Mouse (Mus musculus) 3134 (cell line): ENCODE measurements around the gene 5330417C22Rik.

Experiments used
- DNase-seq: peaks from one replicate; pipeline ENCODE4 v3.0.0-alpha.2; 2011; ENCODE audit warnings: low spot score; ENCODE audit not compliant: insufficient read length; ENCODE audit errors: extremely low read depth

Gene 5330417C22Rik

DNA sequence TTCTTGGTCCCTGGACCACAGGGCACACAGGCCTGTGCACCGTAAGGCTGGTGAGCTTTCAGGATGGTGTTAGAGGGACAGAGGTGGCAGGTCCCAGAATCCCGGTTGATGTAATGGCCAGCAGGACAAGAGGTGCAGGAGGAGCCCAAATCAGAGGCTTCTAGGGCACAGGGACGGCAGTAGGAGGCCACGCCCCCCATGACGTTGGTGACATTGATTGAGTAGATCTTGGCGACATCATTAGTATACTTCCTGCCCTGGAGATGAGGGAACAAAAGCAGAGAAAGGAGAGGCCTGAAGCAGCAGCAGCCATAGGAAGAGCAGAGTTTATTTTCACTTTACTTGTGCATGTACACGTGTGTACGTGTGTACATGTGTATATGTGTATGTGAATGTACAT, 68.6 kb downstream of the 5330417C22Rik start:
- peak; percentile 30 for DNase-seq

DNA sequence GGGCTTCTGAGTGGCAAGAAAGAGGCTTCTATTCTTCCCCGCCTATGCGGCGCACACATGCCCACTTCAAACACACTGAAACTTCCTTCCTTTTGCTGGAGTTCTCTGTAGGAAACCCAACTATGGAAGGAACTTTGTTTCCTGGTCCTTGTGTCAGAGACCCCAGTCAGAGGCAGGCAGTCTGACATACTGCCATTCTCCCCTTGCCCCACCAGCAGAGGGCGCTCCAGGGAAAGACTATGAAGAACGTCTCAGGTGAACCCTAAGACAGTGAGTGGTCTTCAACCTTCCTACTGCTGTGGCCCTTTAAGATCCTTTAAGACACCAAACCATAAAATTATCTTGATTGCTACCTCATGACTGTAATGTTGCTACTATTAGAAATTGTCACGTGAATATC, 69.9 kb downstream of the 5330417C22Rik start:
- DNase-seq = no peak

DNA sequence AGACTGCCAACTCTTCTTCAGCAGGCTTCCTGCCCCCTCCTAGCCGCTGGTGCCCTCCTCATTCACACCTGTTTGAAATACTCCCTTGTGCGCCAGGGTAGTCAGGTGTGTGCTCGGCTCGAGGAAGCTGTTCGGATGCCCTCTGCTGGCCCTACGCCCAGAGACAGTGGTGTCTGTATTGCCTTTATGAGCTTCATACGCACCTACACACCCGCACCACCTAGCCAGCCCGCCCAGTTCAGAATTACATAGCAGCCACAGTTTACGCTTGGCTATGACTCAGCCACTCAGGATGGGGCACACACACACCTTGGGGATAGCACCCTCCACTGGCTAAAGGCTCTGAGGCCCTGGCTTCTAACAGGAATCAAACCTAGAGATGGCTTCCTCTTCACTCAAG, 77.5 kb downstream of the 5330417C22Rik start:
- DNase-seq = no peak

DNA sequence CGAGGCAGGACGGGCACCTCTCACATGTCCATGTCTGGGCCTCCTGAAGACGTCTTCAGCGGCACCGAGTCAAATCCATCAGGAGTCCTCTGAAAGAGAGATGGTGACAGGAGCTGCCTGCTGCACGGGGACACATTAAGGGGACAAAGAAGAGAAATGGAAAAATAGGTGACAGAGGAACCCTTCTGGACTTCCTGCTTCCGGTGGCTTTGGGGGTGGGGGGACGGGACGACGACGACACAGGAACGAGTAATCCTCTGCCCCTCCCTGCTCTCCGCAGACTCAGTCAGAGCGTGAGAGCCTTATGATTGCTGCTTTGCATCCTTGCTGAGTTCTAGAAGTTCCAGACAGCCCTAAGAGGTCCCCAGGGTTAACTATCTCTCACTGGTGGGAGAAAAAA, 78.0 kb downstream of the 5330417C22Rik start:
- no peak for DNase-seq

DNA sequence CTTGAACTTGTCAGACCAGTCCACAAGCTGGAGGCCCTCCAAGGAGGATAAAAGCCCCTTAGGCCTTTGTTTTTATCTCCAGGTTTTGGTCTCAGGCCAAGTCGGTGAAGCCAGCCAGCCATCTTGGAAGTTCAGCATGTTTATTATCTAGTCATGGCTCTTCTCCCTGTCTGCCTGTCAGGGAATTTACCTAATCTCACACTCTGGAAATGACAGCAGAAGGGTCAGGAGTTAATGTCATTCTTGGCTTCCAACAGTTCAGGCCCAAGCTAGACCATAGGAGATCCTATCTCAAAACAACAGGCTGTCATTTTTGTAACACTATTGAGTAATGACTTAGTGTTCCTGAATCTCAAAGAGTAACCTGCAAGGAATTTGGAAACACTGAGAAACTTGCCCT, 82.2 kb downstream of the 5330417C22Rik start:
- DNase-seq = no peak

DNA sequence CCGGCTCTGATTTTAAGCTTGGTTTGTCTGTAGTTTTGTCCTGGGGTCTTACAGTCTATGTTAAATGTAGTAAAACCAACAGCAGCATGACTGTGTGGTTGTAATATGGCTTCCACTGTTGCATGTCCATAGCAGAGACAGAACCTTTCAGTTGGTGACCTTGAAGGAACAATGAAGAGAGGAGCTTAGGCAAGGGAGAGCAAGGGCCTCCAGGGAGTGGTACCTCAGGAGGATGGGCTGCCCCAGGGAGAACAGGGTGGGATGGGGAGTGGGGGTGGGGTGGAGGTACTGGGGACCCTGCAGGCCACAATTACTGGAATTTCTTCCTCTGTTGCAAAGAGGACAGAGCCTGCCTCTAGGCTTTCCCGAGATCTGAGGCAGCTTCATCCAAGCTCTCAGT, 84.4 kb downstream of the 5330417C22Rik start:
- DNase-seq = no peak

DNA sequence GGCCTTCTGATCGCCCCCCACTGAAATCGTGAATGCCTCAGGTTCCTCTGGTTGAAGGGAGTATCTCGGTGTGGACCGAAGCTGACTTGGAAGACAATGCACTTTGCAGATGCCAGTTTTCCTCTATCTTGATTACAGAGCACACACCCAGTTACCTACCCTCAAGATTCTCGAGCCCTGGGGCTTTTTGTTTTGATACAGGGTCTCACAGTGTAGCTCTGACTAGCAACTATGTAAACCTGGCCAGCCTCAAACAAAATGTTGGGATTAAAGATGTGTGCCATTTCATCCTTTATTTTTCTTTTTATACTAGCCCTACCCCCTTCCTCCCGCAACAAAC, 91.0 kb downstream of the 5330417C22Rik start:
- DNase-seq = no peak

DNA sequence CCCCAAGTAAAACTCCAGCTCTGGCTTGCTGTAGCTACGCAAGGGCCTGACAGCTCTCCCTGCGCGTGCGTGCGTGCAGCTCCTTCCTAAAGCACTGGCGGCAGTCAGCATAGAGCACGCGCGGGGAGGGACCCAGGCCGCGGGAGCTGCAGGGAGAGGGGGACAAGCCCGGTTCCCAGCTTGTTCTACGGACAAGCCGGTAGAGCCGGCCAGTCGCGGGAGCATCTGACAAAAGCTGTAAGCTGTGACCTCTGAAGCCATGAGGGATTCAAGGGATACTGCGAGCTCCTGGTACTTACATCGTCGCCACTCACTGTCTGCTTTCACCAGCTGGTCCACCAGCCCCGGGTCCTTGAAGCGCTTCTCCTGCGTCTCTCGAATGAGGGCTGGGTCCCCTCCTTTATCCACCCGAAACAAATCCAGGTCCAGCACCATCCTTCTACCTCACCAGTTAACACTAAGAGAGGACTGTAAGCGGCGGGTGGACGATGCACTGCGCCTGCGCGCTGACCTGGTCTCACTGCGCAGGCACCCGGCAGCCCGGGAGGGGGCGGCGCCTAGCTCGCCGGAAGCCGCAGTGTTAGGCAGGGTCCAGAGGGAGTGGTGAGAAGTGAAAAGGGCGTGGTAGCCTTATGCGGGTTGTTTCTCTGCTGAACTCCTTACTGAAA, 91.5 kb downstream of the 5330417C22Rik start, which contains the start of gene Sars:
Sars (minus strand) TSS at position 512 of the 668 bp plus-strand sequence.
- peak; percentile 95 for DNase-seq

DNA sequence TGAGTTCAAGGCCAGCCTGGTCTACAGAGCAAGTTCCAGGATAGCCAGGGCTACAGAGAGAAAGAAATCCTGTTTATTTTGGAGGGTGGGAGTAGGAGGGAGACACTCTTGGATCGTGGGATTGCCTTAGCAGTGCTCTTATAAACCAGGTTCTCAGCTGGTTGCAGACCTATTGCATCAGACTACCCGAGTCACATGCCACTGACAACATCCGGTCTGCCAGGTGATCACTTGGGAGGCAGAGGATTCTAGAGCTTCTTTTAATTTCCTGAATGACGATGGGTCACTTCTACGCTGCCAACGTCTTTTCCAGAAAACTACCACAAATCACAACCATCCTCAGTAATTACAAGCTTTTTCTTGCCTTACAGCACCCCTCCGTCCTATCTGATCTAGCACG, 92.3 kb downstream of the 5330417C22Rik start:
- DNase-seq = peak; percentile 69

DNA sequence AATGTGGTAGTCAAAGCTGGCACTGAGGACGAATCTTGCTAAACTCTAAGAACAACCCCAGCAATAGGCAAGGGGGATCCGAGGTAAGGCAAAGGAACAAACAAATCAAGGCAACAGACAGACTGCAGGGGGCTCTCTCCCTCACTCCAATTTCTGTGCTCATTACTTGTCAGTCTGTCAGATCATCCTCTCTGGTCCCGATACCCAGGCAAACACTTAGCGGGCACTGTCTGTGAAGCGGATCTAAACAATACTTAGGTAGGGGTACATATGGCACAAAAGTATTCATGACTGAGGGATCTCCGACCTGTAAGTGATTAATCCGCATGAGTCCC, 100.0 kb downstream of the 5330417C22Rik start:
- no peak for DNase-seq

DNA sequence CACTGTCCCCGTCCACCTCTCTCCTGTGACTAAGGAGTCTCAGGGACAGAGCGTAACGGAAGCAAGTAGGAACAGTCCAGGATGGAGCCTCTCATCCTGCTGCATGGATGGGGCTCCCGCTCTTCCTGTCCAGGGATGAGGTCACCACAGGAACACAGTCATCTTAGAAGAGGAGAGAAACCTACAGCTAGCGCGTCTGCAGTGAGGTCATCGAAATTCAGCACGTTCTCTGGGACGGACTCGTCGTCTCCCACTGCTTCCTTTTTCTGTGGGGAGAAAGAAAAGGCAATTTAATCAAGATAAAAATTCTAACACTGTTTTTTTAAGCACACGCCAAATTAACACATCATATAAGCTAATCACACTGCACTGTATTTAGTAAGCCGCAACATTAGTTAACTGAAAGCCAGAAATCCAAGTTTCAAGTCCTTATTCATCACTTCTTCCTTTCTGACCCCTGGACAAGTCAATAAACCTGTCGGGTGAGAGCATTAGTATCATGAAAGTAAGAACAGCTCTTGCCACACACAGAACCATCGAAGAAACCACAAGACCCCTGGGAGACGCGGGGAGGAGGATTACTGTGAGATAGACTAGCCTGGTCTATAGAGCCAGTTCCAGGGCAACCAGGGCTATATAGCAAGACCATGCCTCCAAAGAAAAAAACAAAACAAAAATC, 100.5 kb downstream of the 5330417C22Rik start:
- no peak for DNase-seq

DNA sequence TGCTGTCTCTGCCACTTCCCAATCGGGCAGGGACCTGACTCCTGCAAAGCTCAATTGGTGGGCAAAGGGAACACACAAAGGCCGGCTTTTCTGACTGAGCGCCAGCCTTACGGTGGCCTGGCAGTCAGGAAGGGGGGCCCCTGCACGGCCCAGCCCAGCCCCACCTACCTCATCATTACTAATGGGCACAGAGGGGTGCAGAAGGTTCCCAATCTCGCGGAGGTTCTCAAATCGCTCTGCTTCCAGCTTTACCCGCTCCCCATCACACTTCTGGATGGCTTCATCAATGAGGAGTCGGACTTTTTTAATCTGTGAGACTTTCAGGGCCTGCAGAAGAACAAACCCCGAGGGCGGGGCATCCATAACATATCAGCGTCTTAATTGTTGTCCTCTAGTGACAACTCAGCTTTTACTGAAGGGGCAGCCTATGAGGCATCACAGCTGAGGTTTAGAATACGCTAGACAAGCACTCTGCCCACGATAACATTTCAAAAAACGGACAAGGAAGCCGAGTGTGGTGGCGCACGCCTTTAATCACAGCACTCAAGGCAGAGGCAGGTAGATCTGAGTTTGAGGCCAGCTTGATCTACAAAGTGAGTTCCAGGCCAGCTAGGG, 102.3 kb downstream of the 5330417C22Rik start:
- DNase-seq = no peak

DNA sequence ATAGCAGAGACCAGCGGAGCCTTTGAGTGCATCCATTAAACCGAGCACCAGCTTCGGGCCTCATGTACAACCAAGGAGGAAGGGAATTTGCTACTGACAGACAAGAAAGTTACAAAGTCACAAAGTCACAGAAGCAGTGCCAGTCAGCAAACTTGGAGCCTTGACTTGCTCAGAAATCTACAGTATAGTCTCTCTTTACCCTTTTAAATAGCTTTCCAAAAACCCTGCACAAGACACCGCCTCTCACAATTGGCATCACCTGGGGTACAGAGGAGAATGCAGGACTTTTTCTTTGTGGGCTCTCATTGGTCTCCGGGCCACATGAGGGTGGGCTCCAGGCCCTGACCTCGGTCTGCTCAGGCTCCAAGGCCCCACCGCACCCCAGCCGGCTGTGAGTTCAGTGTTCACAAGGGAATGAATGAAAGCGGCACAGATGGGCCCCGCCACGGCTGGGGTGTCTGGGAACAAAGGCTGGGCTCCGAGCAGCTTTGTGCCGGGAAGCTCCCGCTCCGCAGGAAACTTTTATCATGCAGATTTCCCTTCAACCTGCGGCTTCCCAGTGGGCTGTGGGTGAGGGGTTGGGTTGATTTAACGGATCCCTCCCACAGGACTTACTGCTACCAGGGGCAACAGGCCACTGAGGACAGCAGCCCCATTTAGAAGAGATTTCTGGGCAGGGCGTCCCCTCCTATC, 103.0 kb downstream of the 5330417C22Rik start:
- no peak for DNase-seq

DNA sequence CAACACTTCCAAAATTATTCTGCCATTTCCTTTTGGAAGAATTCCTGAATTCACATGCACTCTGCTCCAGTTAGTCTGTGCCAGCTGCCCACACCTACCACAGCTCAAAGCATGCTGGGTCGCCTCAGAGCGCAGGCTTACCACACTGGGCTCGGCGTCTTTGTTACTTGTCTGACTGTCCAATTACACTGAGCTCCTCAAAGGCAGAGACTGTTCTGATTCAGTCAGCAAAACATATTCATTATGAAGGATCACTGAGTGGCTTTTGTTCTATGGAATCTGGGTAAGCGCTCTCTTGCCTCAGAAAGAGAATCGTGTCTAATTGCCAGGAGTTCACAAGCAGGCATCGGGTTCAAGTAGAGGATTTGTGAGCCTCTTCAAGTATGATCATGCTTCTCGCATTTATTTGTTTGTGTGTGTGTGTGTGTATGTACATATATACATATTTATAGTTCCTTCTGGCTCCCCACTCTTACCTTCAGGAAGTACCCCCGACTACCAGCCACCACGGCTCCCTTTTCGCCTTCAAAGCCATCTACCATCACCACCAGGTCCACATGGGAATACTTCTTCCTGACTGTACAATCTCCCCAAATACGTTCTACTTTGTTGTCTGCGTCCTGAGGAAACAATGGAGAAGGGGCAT, 103.7 kb downstream of the 5330417C22Rik start:
- DNase-seq = no peak

DNA sequence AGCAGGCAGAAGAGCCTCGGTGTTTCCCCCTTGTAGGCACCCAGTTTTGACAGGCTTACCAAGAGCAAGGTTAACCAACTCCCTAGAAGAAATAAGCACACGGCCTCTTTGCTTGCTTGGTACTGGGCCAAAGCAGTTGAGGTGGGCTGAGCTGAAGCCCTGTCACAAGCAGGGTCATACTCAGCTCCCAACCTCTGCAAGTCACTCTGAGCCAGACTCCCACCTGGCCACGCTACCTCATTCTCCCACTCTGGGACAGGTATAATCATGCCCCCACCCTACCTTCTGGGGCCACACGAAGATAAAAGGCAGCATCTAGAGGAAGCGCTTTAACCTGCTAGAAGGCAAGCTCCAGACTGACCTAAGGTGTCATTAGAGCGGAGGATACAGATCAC, 110.7 kb downstream of the 5330417C22Rik start:
- DNase-seq = no peak

DNA sequence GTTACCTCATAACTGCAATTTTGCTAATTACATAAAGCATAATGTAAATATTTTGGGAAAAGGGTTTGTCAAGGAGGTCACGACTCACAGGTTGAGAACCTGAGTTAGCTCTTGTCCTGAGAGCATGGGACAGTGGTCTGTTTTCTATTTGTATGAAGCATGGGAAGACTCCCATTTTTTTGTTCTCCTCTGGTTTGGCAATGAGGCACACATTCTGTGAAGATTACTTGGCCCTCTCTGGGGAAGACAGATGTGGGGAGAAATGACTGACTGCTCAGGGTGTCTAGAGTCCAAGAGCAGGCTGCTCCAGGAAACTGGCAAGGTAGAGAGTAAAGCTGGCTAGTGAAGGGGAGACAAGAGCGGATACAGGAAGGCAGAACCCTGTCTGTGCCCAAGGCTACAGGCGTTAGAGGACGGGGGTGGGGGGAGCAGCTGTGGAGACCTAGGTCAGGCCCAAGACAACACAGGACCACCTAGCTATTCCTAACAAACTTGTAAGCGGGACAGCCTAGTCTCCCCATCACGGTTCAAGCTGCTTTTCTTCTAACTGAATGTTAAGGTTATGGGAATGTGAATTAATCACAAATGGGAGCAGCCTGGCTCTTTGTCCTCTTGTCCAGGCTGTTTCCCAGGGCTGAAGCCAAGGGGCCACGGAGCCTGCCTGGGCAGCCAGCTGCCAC, 111.3 kb downstream of the 5330417C22Rik start:
- no peak for DNase-seq

DNA sequence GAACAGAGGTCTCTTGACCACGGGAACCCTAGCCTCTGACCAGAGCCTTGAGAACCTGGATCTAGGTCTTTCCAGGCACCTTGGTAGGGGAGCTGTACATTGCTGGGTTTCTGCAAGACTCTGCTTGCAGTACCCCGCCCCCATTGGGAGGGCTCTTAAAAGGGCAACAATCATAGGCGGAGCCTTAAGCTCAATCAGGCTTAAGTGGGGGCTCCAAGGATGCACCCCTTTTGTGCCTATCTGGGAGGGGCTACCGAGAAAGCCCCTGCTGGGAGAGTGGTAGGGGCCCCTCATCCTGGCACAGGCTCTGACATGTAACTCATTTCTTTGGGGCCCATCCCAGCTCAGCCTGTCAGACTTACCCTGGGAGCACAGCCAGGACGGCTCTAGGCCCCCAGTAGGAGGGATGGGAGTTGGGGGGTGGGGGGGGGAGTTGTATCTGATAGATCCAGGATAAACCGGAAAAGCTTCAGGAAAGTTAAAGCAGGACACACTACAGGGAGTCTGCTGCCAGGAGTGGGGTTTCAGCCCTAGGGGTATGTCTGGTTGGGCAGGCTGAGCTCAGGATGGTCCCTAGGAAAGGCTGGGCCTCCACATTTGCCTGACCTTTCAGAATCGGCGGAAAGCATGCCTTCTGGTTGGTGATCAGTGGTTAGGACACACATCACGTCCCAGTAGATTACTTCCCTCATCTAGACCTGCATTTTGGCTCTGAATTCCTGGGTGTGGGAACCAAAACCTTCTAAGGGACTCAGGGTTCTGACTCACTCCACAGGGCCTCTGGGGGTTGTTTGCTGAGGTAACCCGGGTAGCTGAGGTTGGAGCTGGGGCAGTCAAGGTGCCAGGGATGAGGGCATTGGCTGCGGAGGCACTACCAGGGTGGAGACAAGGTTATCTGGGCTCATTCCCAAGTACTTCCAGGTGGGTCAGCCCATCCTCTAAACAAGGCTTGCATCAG, 112.2 kb downstream of the 5330417C22Rik start:
- DNase-seq = peak; percentile 52

DNA sequence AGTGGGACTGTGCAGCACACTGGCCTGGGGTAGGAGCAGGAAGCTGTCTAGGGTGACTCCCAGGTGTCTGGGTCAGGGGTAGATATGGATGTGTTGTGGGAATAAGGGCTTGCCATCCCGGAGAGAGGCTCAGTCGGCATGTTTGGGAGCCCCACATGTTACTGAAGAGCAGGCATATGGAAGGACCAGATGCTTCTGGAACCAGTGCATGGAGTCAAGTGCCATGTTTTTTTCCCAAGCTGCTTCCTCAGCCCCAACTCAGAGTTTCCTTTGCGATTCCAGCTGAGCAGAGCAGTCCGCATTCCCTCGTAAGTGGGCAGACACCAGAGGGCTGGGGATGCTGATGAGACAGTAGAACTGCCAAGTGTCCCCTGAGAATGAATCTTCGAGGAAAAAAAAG, 113.3 kb downstream of the 5330417C22Rik start:
- no peak for DNase-seq

DNA sequence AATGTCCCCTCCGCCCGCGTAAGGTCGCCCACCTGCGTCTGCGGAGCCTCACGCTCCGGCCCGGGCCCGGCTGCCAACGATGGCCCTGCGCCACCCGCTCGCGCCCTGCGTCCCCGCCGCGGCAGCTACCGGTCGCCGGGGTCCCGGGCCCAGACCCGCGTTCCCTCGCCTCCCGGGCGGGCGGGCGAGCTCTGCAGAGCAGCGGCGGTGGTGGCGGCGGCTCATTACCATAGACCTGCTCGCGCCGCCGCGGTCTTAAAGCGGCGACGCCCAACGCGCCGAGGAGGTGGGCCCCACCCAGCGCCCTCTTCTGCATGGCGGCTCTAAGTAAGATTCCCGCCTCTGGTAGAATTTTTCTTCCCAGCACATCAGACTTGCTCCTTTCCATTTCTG, 120.5 kb downstream of the 5330417C22Rik start:
- DNase-seq = no peak
